Mouse (Mus musculus): ENCODE results near the gene Rsph6a.
"Not testable (repeated sequence)": the region's sequence is repeated elsewhere in the genome, so short reads cannot be mapped to it uniquely, and the experiment has no call there.

Gene Rsph6a

DNA sequence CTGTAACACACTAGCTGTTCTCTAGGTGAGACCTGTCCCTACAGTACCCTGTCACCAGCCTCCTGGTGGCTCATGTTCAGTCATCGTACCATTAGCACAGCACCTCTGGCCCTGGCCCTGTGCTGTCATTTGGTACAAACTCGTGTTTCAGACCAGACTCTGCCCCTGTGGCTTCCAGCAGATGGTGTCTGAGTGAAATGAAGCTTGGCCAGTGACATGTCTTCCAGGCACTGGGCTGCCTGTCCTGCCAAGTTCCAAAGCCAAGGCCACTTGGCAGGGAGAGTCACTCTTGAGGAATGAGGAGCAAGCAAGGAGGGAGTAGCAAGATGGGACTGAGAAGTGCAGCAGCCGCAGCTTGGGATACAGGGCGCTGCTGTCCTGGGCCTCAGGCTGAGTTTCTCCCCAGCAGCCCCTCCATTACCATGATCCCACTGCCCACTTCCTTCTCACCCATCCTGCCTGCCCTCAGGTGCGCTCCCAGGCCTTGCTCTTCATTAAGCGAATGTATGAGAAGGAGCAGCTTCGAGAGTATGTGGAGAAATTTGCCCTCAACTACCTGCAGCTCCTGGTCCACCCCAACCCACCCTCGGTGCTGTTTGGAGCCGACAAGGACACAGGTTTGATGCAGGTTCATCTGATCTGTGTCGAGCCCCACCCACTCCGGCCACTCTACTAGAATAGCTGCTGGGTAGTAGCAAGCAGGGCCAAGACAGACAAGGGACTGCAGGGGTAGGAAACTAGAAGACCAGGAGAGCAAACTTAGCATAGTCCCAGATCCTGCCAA is 8.0 kb upstream of the Rsph6a start:
- no peak for DNase-seq (ENCODE audit: low spot score in 2 of 2)

DNA sequence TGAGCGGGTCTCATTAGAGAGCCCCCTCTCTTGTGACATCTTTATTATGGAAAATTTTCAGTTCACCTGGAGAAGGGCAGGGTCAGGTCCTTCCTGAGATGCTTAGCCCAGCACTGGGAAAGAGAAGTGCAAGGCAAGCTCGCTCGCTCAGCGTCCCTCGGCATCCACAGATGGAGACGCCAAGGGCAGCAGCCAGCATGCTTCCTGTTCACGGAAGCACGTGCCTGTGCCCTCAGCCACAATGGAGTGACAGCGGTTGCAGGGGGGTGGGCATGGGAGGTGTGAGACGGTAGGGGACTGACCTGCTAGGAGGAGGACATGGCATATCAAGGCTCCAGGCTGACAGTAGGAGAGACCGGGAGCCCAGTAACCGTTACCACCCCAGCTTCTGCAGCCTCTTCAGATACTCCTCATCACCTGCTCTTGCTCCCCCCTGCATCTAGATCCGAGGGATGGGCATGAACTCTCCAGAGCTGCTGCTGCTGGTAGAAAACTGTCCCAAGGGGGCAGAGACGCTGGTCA is 6.4 kb upstream of the Rsph6a start:
- DNase-seq (ENCODE audit: low spot score in 2 of 2) = no peak

DNA sequence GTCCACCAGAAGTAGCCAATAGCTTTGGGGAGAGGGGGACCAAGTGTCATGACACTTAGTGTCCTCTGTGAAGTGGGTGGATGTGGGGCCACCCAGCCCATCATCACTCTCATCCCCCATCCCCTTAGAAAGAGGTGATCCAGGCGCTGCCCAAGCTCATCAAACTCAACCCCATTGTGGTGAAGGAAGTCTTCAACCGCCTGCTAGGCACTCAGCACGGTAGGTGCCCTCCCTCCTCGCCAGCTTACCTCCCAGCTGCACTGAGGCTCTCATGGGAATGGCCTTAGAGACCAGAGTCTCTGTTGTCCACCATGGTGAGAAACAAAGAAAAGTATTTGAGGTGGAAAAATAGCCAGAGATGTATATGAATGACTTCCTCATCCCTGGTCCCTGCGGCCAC is 5.2 kb upstream of the Rsph6a start:
- no peak for DNase-seq (ENCODE audit: low spot score in 2 of 2)

DNA sequence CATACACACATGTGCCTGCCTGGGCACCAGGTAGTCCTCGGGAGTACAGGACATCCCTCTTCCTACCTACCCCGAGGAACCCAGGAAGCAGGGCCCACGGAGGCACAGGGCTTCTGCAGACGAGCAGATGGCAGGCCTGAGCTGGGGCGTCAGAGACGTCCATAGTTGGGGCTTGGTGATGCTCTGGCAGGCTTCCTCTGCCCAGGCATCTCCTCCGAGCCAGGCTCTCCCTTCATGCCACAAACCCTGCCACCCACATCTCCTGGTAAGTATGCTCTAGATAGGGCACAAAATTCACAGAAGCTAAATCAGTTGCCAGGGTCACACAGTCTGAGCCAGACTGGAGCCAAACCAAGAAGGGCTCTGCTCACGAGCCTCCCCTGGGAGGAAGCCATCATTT is 4.3 kb upstream of the Rsph6a start:
- no peak for DNase-seq (ENCODE audit: low spot score in 2 of 2)

DNA sequence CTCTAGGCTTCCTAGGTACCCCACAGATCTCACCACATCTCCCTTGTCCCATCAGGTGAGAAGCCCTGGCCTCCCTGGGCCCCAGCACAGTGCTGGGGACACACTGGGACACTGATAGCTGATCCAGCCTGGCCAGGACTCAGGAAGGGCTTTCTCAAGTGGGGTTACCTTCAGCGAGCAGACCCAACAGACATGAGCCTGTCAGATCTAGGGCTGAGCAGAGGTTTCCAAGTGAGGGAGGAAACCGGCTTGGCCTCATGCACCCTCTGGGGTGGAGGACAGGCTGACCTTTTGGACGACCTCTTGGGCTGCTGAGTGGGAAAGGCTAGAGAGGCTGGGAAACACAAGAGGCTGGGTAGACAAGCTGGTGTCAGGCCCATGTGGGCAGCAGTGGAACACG is 3.3 kb upstream of the Rsph6a start:
- no peak for DNase-seq (ENCODE audit: low spot score in 2 of 2)

DNA sequence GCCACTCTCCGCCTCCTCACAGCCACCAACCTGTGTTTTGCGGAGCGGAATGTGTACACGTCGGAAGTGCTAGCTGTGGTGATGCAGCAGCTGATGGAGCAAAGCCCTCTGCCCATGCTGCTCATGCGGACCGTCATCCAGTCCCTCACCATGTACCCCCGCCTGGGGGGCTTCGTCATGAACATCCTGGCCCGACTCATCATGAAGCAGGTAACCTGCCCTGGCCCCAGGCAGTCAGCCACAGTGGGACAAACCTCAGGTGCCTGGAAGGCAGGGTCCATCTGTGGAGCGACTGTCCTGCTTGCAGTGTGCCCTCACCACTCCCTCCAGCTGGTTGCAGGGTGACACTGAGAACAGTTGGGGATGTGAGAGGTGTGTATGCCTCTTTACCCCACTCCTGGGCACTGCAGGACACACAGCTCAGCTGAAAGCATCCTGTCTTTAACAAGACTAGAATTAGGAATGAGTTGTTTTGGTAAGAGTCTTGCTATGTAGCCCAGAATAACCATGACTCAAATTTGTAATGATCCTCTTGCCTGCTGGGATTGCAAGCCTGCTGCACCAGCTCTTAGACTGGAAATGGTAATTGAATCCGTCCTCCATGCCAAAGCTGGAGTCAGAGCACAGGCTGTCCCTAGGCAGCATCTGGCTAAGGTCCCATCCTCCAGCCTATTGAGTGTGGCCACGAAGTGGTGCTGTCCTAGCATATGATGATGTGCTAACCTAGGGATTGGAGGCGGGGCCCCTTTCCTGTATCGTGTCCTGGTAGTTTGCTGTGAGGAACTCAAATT is 1.9 kb upstream of the Rsph6a start:
- DNase-seq (ENCODE audit: low spot score in 2 of 2) = no peak

DNA sequence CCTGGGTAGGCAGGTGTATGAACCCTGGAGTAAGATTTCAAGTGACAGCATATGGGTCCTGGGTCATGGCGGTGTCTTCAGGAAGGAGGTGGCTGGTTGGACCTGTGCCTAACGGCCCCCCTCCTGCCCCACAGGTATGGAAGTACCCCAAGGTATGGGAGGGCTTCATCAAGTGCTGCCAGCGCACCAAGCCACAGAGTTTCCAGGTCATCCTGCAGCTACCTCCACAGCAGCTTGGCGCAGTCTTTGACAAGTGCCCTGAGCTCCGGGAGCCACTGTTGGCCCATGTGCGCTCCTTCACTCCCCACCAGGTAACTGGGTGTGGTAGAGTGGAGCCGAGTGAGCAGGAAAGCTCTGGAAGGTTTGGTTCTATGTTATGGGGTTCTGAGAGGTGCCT is 1.4 kb upstream of the Rsph6a start:
- DNase-seq (ENCODE audit: low spot score in 2 of 2) = peak in 1 of 2 experiments; percentile 56

DNA sequence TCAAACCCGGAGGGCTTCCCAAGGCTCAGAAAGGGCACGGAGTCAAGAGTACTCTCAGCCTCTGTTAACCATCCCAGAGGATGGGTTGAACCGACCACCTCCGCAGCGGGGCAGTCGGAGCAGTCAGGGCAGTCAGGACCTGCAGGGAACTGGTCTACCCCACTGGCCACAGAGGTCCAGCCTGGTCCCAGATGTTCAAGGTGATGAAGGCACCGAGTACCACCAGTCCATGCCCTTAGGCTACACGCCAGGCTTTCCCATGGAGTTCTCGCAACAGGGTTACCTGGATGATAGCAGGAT is 237 bp downstream of the Rsph6a start:
- peak in 1 of 2 experiments; percentile 62 for DNase-seq (ENCODE audit: low spot score in 2 of 2)

DNA sequence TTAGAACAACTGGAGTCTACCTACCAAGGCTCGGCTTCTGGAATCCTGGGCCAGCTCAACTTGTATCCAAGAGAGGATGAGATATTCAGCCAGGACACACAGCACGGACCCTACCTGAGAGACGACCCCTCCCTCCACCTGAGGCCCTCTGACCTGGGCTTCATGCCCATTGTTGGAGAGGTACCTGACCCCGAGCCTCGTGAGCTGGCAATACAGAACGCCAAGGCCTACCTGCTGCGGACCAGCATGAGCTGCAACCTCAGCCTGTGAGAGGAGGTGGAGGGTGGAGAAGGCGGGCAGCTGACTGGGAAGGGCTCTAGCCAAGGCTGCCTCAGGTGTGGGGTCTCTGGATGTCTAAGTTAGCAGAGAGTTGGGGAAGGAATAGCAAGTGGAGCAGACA is 618 bp downstream of the Rsph6a start:
- DNase-seq (ENCODE audit: low spot score in 2 of 2) = peak in 1 of 2 experiments; percentile 58

DNA sequence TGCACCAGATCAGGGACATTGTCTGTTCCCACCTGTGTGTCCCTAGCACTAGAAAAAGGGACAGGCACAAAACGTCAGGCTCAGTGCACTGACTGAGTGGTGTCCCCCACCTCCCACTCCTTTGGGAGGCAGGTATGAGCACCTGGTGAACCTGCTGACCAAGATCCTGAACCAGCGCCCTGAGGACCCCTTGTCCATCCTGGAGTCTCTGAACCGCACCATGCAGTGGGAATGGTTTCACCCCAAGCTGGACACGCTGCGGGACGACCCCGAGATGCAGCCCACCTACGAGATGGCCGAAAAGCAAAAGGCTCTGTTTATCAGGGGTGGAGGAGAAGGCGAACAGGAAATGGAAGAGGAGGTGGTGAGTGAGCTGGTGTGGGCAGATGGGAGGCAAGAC is 2.9 kb downstream of the Rsph6a start:
- DNase-seq (ENCODE audit: low spot score in 2 of 2) = no peak

DNA sequence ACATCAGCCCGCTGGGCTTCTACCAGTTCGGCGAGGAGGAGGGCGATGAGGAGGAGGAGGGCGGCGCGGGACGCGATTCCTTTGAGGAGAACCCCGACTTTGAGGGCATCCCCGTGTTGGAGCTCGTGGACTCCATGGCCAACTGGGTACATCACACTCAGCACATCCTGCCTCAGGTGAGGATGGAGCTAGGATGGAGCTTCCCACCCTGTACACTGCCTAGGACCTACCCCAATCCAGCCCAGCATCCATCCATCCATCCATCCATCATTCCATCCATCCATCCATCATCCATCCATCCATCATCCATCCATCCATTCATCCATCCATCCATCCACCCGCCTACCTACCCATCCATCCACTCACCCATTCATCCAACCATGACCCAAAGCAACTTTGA is 11.4 kb downstream of the Rsph6a start:
- peak in 1 of 2 experiments; percentile 60 for DNase-seq (ENCODE audit: low spot score in 2 of 2)

DNA sequence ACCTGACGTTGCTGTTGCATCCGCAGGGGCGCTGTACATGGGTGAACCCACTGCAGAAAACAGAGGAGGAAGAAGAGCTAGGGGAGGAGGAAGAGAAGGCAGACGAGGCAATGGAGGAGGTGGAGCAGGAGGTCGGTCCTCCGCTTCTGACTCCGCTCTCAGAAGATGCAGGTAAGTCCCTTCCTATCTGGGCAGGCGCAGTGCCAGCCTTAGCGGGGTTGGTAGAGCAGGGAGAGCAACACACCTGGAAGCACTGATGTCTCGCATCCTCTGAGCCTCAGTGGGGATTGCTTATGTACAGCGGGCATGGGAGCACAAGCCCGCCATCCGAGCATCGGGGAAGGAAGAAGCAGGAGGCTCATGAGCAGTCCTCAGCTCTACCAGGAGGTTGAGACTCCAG is 12.6 kb downstream of the Rsph6a start:
- peak in 1 of 2 experiments; percentile 62 for DNase-seq (ENCODE audit: low spot score in 2 of 2)

DNA sequence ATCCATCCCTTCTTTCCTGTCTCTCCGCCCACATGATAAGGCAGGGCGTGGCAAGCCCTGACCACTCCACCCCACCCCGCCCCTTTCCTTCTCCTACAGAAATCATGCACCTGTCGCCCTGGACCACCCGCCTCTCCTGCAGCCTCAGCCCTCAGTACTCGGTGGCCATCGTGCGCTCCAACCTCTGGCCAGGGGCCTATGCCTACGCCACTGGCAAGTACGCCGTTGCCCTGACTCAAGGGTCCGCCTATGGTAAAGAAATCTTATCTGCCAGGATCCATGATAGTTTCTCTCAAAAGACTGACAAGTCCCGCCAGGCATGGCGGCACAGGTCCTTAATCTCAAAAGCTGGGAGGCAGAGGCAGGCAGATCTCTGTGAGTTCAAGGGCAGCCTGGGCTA is 13.4 kb downstream of the Rsph6a start:
- DNase-seq (ENCODE audit: low spot score in 2 of 2) = peak in 1 of 2 experiments; percentile 59

DNA sequence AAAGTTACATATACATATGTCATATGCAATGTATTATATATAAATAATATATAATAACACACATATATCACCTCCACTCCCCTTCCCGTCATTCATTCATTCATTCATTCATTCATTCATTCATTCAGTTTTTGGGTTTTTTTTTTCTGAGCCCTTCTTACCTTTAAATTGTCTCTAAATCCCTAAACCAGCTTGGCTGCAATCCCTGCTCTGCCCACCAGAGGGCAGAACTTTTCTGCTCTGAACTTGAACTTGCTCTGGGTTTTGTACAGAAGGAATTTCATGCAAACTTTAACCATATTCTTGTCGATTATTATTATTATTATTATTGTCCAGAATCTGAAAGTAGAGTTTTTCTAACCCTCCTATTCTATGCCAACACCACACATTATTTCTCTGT is 14.2 kb downstream of the Rsph6a start:
- peak; percentile 72 to 89 for DNase-seq (ENCODE audit: low spot score in 2 of 2)

DNA sequence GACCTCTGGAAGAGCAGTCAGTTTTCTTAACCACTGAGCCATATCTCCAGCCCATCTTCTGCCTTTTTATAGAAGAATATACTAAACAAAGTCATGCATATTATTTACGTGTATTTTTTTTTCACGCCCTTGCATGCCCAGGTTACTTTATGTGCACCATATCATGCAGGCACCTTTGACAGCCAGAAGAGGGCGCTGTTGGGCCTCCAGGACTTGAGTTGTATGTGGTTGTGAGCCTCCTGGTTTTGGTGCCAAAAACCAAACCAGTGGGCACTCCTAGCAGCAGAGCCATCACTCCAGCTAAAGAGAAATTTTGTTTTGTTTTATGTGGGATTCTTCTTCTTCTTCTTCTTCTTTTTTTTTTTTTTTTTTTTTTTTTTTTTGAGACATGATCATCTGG is 15.0 kb downstream of the Rsph6a start:
- peak in 1 of 2 experiments; percentile 78 for DNase-seq (ENCODE audit: low spot score in 2 of 2)

DNA sequence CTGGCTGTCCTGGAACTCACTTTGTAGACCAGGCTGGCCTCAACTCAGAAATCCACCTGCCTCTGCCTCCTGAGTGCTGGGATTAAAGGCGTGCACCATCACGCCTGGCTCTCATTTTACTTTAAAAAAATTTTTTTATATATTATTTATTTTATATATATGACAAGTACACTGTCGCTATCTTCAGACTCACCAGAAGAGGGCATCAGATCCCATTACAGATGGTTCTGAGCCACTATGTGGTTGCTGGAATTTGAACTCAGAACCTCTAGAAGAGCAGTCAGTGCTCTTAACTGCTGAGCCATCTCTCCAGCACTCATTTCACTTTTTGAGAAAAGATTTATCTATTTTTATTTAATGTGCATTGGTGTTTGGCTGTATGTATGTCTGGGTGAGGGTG is 16.5 kb downstream of the Rsph6a start:
- DNase-seq (ENCODE audit: low spot score in 2 of 2) = not testable (repeated sequence)

DNA sequence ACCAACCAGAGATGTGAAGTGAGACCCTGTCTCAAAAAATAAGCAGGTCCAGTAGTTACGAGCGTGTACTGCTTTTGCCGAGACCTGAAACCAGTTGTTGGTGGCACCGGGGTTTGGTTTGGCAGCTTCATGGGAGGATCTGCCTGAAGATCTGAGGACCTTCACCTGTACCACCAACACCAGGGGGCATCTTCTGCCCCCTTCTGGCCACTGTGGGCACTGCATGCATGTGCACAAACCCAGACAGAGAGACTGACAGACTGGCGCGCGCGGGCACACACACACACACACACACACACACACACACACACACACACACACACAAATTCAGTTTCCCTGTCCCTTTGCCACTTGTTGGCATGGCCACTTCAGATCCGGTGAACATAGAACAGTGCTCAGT is 19.0 kb downstream of the Rsph6a start:
- peak; percentile 55 to 81 for DNase-seq (ENCODE audit: low spot score in 2 of 2)

DNA sequence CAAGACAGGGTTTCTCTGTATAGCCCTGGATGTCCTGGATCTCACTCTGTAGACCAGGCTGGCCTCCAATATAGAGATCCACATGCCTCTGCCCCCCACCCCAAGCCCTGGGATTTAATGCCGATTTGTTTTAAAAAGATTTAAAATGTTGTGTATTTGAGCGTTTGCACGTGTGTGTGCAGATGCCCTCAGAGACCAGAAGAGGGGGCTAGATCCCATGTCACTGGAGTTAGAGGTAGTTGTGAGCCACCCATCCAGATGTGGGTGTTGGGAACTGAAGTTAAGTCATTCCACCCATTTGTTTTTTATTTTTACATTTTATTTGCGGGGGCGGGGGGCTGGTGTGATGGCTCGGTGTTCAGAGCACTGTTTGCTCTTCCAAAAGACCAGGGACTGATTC is 20.0 kb downstream of the Rsph6a start:
- no peak for DNase-seq (ENCODE audit: low spot score in 2 of 2)

DNA sequence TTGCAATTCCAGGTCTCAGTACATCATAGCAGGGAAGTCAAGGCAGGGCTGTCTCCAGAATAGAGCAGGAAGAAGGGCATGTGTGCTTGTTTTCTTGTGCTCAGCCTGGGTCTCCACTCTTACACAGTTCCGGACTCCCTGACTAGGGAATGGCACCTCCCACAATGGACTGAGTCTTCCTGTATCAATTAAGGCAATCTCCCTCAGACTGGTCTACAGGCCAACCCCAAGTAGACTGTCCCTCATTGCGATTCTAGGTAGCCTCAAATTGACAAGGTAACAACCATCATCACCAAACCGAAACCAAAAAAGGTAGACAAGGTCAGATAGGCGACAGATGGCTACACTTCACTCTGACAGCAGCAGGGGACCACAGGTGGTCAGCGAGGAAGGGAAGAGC is 20.7 kb downstream of the Rsph6a start:
- DNase-seq (ENCODE audit: low spot score in 2 of 2) = no peak

DNA sequence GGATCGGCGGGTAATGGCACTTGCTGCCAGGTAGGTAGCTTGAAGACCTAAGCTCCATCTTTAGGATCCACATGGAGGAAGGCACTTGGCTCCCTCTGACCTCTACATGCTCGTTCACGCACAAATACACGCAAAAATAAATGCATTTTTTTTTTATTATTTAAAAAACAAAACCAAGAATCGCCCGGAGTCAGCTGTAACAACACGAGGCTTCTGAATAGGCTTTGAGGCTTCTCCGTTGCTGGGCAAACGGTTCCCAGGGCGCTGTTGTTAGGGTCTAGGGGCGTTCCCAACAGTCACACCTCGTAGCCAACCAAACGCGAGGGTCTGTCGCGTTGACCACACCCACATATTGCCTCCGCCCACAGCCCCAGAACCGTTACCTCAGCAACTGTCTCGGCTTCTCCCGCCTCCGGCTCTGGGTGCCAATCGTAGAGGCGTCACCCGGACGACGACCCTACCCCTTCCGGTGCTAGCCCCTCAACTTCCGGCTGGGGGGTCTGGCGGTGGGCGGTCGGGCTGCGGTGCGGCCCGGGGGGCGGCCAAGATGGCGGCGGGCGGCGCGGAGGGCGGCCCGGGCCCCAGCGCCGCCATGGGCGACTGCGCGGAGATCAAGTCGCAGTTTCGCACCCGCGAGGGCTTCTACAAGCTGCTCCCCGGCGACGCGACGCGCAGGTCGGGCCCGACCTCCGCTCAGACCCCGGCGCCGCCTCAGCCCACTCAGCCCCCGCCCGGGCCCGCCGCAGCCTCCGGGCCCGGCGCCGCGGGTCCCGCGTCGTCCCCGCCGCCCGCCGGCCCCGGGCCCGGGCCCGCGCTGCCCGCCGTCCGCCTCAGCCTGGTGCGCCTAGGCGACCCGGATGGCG is 21.5 kb downstream of the Rsph6a start, which contains the start of gene Dmwd:
TSS of gene Dmwd (plus strand) at position 505 of the 863 bp plus-strand sequence.
- DNase-seq (ENCODE audit: low spot score in 2 of 2) = peak; percentile 87

DNA sequence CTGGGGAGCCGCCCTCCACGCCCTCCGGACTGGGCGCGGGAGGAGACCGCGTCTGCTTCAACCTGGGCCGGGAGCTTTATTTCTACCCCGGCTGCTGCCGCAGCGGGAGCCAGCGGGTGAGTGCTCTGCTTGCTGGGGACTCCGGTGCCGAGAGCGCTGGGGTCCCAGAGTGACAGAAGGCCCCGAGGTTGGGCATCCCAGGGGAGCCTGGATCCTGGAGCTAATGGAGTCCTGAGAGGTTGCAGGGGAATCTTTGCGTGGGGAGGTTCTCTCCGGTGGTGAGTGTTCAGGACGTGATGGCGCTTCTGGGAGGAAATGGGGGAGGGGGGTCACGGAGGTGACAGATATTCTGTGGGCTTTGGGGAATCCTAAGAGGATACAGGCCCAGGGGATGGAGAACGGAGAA is 22.1 kb downstream of the Rsph6a start:
- peak; percentile 50 to 78 for DNase-seq (ENCODE audit: low spot score in 2 of 2)

DNA sequence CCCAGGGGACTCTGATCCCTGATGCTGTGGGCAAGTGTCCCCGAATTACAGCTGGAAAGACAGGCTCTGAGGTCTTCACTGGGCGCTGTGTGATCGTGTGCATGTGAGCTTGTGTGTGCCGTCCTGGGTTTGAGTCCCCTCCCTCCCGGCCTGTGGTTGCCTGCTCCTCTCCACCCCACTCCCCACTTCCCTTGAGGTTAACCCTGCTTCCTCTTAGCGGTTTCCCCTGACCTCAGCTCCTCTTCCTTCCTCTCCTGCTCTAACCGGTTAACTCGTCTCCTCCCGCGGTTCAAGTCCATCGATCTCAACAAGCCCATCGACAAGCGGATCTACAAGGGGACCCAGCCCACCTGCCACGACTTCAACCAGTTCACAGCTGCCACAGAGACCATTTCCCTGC is 23.3 kb downstream of the Rsph6a start:
- peak; percentile 74 to 80 for DNase-seq (ENCODE audit: low spot score in 2 of 2)

Measured in spleen, postnatal 4 days (tissue).